In genomic region chr17:21422664-21423599, GRCm38 (mm10) we compare ENCODE assay signal across 8 mouse cellular contexts. TPM values are rescaled to one million over a fixed set of nuclear protein-coding genes. Genes with fewer than 3 reads are reported as not detected.
DNase-seq lines count a peak whose midpoint lies in the region; ATAC-seq and TF ChIP-seq lines count a peak whose summit lies in the region.

Zfp54 (plus strand) TSS chr17:21423227.

- H3K4me2 ChIP-seq in heart, embryonic 13.5 days: peak within 1 kb of the TSS; percentile 93
- H3K4me2 ChIP-seq in kidney, postnatal 0 days (ENCODE audit: low read length): peak within 1 kb of the TSS; percentile 87

- H3K4me1 ChIP-seq in erythroblast, embryonic 14.5 days (ENCODE audit: control insufficient read depth): peaks cover 24% of the 10 kb centered on the region
- peaks cover 8% of the 10 kb centered on the region for H3K4me1 ChIP-seq in heart, embryonic 13.5 days
- H3K4me1 ChIP-seq in kidney, postnatal 0 days (replicated peaks; ENCODE audit: insufficient read depth, low read length): no peaks in the 10 kb centered on the region
- H3K4me1 ChIP-seq in liver, adult 2 months (ENCODE audit: control insufficient read depth, insufficient read depth, low read length): no peaks in the 10 kb centered on the region

- no peaks in the 10 kb centered on the region for H3K9me3 ChIP-seq in erythroblast, embryonic 14.5 days (ENCODE audit: control insufficient read depth, low read length)
- no peaks in the 10 kb centered on the region for H3K9me3 ChIP-seq in heart, embryonic 13.5 days
- no peaks in the 10 kb centered on the region for H3K9me3 ChIP-seq in kidney, postnatal 0 days (replicated peaks; ENCODE audit: low read length)

- peak; percentile 46 for DNase-seq in brain, embryonic 18.5 days (ENCODE audit: low read depth, low spot score)
- peak; percentile 81 for DNase-seq in kidney, postnatal 0 days (ENCODE audit: low spot score)
- DNase-seq in liver, adult 2 months (ENCODE audit: extremely low read depth, low read depth, low spot score): peak; percentile 81
- DNase-seq in spleen, postnatal 36 days (ENCODE audit: low spot score in 2 of 2): peak; percentile 73 to 77

- H3K36me3 ChIP-seq in erythroblast, embryonic 14.5 days (ENCODE audit: control insufficient read depth): no peaks in the 10 kb centered on the region
- H3K36me3 ChIP-seq in heart, embryonic 13.5 days: no peaks in the 10 kb centered on the region
- H3K36me3 ChIP-seq in kidney, postnatal 0 days (ENCODE audit: insufficient read depth, low read length): no peaks in the 10 kb centered on the region
- H3K36me3 ChIP-seq in liver, adult 2 months (ENCODE audit: control insufficient read depth, insufficient read depth, low read length): 0 out of 2 replicates have a peak, but pooled peaks cover 2% of the 10 kb centered on the region

- H3K4me3 ChIP-seq in erythroblast, embryonic 14.5 days (replicated peaks): peak within 1 kb of the TSS; percentile 69
- peak within 1 kb of the TSS; percentile 65 for H3K4me3 ChIP-seq in heart, embryonic 13.5 days
- H3K4me3 ChIP-seq in kidney, postnatal 0 days (replicated peaks; ENCODE audit: low read depth, low read length): peak within 1 kb of the TSS; percentile 50
- H3K4me3 ChIP-seq in liver, adult 2 months (ENCODE audit: insufficient read depth, low read depth, low read length): peak within 1 kb of the TSS; percentile 65

- peak within 1 kb of the TSS; percentile 82 for H3K27ac ChIP-seq in heart, embryonic 13.5 days (replicated peaks)
- H3K27ac ChIP-seq in kidney, postnatal 0 days: peak within 1 kb of the TSS; percentile 77
- H3K27ac ChIP-seq in liver, adult 2 months (replicated peaks; ENCODE audit: insufficient read depth, low read depth, low read length): peak within 1 kb of the TSS; percentile 78

- H3K9ac ChIP-seq in heart, embryonic 13.5 days: peak within 1 kb of the TSS; percentile 82
- H3K9ac ChIP-seq in kidney, postnatal 0 days (ENCODE audit: low read depth, low read length): peak within 1 kb of the TSS; percentile 31; the same call in 1 of the 2 replicates
- peak within 1 kb of the TSS; percentile 73 for H3K9ac ChIP-seq in liver, adult 2 months (ENCODE audit: low read depth, low read length)

- 0 out of 2 replicates have a peak, but pooled peaks have one; percentile 22 for TF ChIP-seq POLR2A in liver, adult 2 months (IDR thresholded peaks at IDR 0.05; ENCODE audit: extremely low read depth, insufficient read depth, low read length)

- WGBS in heart, embryonic 13.5 days: 1% methylated on average over 22 of the region's 22 CpGs
- under 1% methylated on average over 22 of the region's 22 CpGs for WGBS in kidney, postnatal 0 days
- under 1% methylated on average over 22 of the region's 22 CpGs for WGBS in liver, adult 2 months

- ATAC-seq in CD4-positive, CD25-positive, alpha-beta regulatory T cell, adult 4 months: peak; percentile 95
- ATAC-seq in heart, embryonic 13.5 days (ENCODE audit: extremely low read depth, insufficient number of reproducible peaks, low FRiP score, low TSS enrichment): peak; percentile 97
- peak; percentile 100 for ATAC-seq in kidney, postnatal 0 days (replicated peaks; ENCODE audit: low FRiP score, low read depth)
- peak; percentile 98 for ATAC-seq in monocyte, adult 5-6 weeks (replicated peaks; ENCODE audit: insufficient number of reproducible peaks, low FRiP score, low TSS enrichment, poor library complexity, severe bottlenecking)

- no peaks in the 10 kb centered on the region for H3K27me3 ChIP-seq in erythroblast, embryonic 14.5 days (ENCODE audit: control insufficient read depth)
- H3K27me3 ChIP-seq in heart, embryonic 13.5 days (replicated peaks): no peaks in the 10 kb centered on the region
- no peaks in the 10 kb centered on the region for H3K27me3 ChIP-seq in kidney, postnatal 0 days (ENCODE audit: insufficient read depth, low read length)
- no peaks in the 10 kb centered on the region for H3K27me3 ChIP-seq in liver, adult 2 months (ENCODE audit: control insufficient read depth, insufficient read depth, low read length)

- H3K79me2 ChIP-seq in liver, adult 2 months (ENCODE audit: control insufficient read depth, insufficient read depth, low read length): no peaks in the 10 kb centered on the region; the same call in 1 of the 2 replicates

- TF ChIP-seq CTCF in kidney, postnatal 0 days (IDR thresholded peaks at IDR 0.05; ENCODE audit: low read depth): peak; percentile 91
- peak; percentile 66 for TF ChIP-seq CTCF in liver, adult 2 months (IDR thresholded peaks at IDR 0.05; ENCODE audit: low read depth, low read length)

RNA-seq across cellular contexts. Expression of gene Zfp54, which starts in this region (rescaled TPM):
- polyA plus RNA-seq in CD4-positive, CD25-positive, alpha-beta regulatory T cell, adult 4 months (2017; shearing (Covaris generic)): 10 to 100 TPM; 11.7 to 13.0 TPM
- polyA plus RNA-seq in erythroblast, embryonic 14.5 days (2012): not detected in 2 replicates
- 3.1 and 3.4 TPM in 2 replicates for polyA plus RNA-seq in heart, embryonic 13.5 days (2015; fragmentation: Nextera tagmentation; extraction: Ambion mirVana)
- polyA plus RNA-seq in kidney, postnatal 0 days (2015; fragmentation: Nextera tagmentation; extraction: Ambion mirVana): 6.6 and 6.8 TPM in 2 replicates
- 2.1 and 2.8 TPM in 2 replicates for total RNA-seq in liver, adult 2 months (2014; rRNA removed)
- 0.29 and 0.66 TPM in 2 replicates for polyA plus RNA-seq in liver, adult 2 months (2012; rRNA removed)
- 3.5 to 11.0 TPM (median 10.3 TPM) in 3 replicates for total RNA-seq in monocyte, adult 5-6 weeks (2017)

Comparison
In these comparisons a context has a peak if more than half of its experiments do, and no peak if none do; other contexts are left out.
1. Peak in every context shown above with its lines: DNase-seq, ATAC-seq, H3K4me3 ChIP-seq and H3K27ac ChIP-seq.
2. H3K9ac ChIP-seq: peak in every context shown above with its lines; median percentile 82 in heart, embryonic 13.5 days; 73 in liver, adult 2 months; 31 in kidney, postnatal 0 days.